In genomic region chr1:185900316-185900715, GRCm38 (mm10) we compare ENCODE assay signal across 24 mouse cellular contexts.
DNase-seq lines count a peak whose midpoint lies in the region; ATAC-seq and TF ChIP-seq lines count a peak whose summit lies in the region.
"Had no signal": no experiment of that assay in that cellular context is flagged by ENCODE, and none has a peak within 500 bp of the region (broad histone marks: within the 10 kb centered on the region; RNA-seq: fewer than 3 reads in every experiment).

No protein-coding gene starts in this region.

- no peaks in the 10 kb centered on the region for H3K36me3 ChIP-seq in heart, adult 2 months (ENCODE audit: control insufficient read depth, insufficient read depth, low read length)
- no peaks in the 10 kb centered on the region for H3K36me3 ChIP-seq in heart, embryonic 12.5 days
- H3K36me3 ChIP-seq: forebrain, embryonic 10.5 days; G1E; hindbrain, embryonic 10.5 days; hindbrain, embryonic 13.5 days; intestine, embryonic 15.5 days had no signal

- TF ChIP-seq CTCF in heart, adult 2 months (IDR thresholded peaks at IDR 0.05) = no peak

- no peak for TF ChIP-seq POLR2A in heart, adult 2 months (IDR thresholded peaks at IDR 0.05; ENCODE audit: insufficient read depth, low read depth, low read length)

- intact Hi-C loops in heart, adult 2 months (cut with DNase I) = no loop called here

- no peaks in the 10 kb centered on the region for H3K27me3 ChIP-seq in heart, adult 2 months (ENCODE audit: control insufficient read depth, insufficient read depth, low read length)
- H3K27me3 ChIP-seq in heart, embryonic 12.5 days (replicated peaks) = no peaks in the 10 kb centered on the region
- H3K27me3 ChIP-seq: CH12.LX; forebrain, embryonic 13.5 days; hindbrain, embryonic 13.5 days; intestine, embryonic 15.5 days; Patski had no signal

- WGBS in heart, adult 2 months = 39% methylated on average over 3 of the region's 3 CpGs
- WGBS in heart, embryonic 12.5 days = 37% methylated on average over 3 of the region's 3 CpGs

- H3K9me3 ChIP-seq in heart, embryonic 12.5 days (replicated peaks) = peaks cover 11% of the 10 kb centered on the region; the same call in 1 of the 2 replicates
- H3K9me3 ChIP-seq: forebrain, embryonic 10.5 days; forebrain, embryonic 13.5 days; hindbrain, embryonic 13.5 days; intestine, embryonic 15.5 days had no signal

- DNase-seq in heart, adult 11 months = peak; percentile 57
- no peak for DNase-seq in heart, adult 2 months
- no peak for DNase-seq in heart, postnatal 4 days
- peak; percentile 12 for DNase-seq in kidney, postnatal 10 days
- DNase-seq in kidney, postnatal 25 days = no peak
- DNase-seq in yolk sac, embryonic 10.5 days (ENCODE audit: low spot score) = peak; percentile 50
- DNase-seq: adrenal gland, postnatal 36 days; B cell, adult 2 months; cerebellum, adult 18-20 months; cerebellum, adult 9-10 months; cerebellum, postnatal 14 days; gastrocnemius, postnatal 25 days; kidney, adult 11 months had no signal

- H3K27ac ChIP-seq in heart, adult 2 months = no peak overlapping the region
- H3K27ac ChIP-seq in heart, embryonic 12.5 days (ENCODE audit: poor library complexity, severe bottlenecking) = no peak overlapping the region
- H3K27ac ChIP-seq: forebrain, embryonic 10.5 days; forebrain, embryonic 13.5 days; hindbrain, embryonic 10.5 days; hindbrain, embryonic 13.5 days; intestine, embryonic 15.5 days had no signal

- H3K4me3 ChIP-seq in heart, adult 2 months = no peak overlapping the region
- no peak overlapping the region for H3K4me3 ChIP-seq in heart, embryonic 12.5 days
- H3K4me3 ChIP-seq: forebrain, embryonic 10.5 days; forebrain, embryonic 13.5 days; hindbrain, embryonic 10.5 days; hindbrain, embryonic 13.5 days; intestine, embryonic 15.5 days had no signal

- H3K4me2 ChIP-seq in heart, embryonic 12.5 days = peak overlapping the region; percentile 7; the same call in 1 of the 2 replicates
- H3K4me2 ChIP-seq: forebrain, embryonic 13.5 days; hindbrain, embryonic 13.5 days; intestine, embryonic 15.5 days had no signal

- H3K9ac ChIP-seq in heart, adult 2 months (ENCODE audit: low read depth, low read length) = no peak overlapping the region
- no peak overlapping the region for H3K9ac ChIP-seq in heart, embryonic 12.5 days
- H3K9ac ChIP-seq: forebrain, embryonic 13.5 days; hindbrain, embryonic 13.5 days; intestine, embryonic 15.5 days had no signal

- no peak for TF ChIP-seq EP300 in heart, adult 2 months (IDR thresholded peaks at IDR 0.05; ENCODE audit: insufficient read depth, low read depth, low read length)

- ATAC-seq in heart, embryonic 12.5 days (ENCODE audit: insufficient number of reproducible peaks, low FRiP score) = no peak
- ATAC-seq: forebrain, embryonic 13.5 days; forebrain, embryonic 16.5 days; hindbrain, embryonic 16.5 days; intestine, embryonic 15.5 days; Patski had no signal

- H3K4me1 ChIP-seq in heart, adult 2 months (ENCODE audit: control insufficient read depth, insufficient read depth, low read length) = no peaks in the 10 kb centered on the region
- H3K4me1 ChIP-seq in heart, embryonic 12.5 days (replicated peaks) = peaks cover 13% of the 10 kb centered on the region; the same call in 1 of the 2 replicates
- H3K4me1 ChIP-seq: forebrain, embryonic 10.5 days; forebrain, embryonic 13.5 days; hindbrain, embryonic 10.5 days; hindbrain, embryonic 13.5 days; intestine, embryonic 15.5 days had no signal

- H3K79me2 ChIP-seq in heart, adult 2 months (replicated peaks; ENCODE audit: control insufficient read depth, insufficient read depth, low read length) = no peaks in the 10 kb centered on the region

Comparison
In these comparisons a context has a peak if more than half of its experiments do, and no peak if none do; other contexts are left out.
1. DNase-seq: peak in heart, adult 11 months (single experiment), kidney, postnatal 10 days (single experiment) and yolk sac, embryonic 10.5 days (single experiment); none in heart, adult 2 months (0 of 2), heart, postnatal 4 days (single experiment) and kidney, postnatal 25 days (0 of 2).